Mouse (Mus musculus): ENCODE measurements around the gene Krt36.

The Krt36 gene

GRCm38 (mm10) chr11:100105576-100106122 is at the start of gene Krt36:
Gene Krt36, minus strand, starts transcription at chr11:100105626.
- DNase-seq (ENCODE audit: low read depth, low spot score), result no peak

- no peak for DNase-seq (ENCODE audit: low read depth, low spot score)
These were observed 43.3 kb upstream of the Krt36 start, which contains the start of gene Krt19 for GRCm38 (mm10) chr11:100148615-100149330. Gene Krt19, minus strand, starts transcription at chr11:100148665.

- DNase-seq (ENCODE audit: low read depth, low spot score), result no peak
These were observed 42.3 kb upstream of the Krt36 start for GRCm38 (mm10) chr11:100147566-100148353.

- no peak for DNase-seq (ENCODE audit: low read depth, low spot score)
These were observed 40.6 kb upstream of the Krt36 start for GRCm38 (mm10) chr11:100145858-100146560.

GRCm38 (mm10) chr11:100145104-100145503 is 39.7 kb upstream of the Krt36 start:
- no peak for DNase-seq (ENCODE audit: low read depth, low spot score)

- no peak for DNase-seq (ENCODE audit: low read depth, low spot score)
These were observed 35.5 kb upstream of the Krt36 start for GRCm38 (mm10) chr11:100140966-100141365.

GRCm38 (mm10) chr11:100139391-100139790 is 34.0 kb upstream of the Krt36 start:
- no peak for DNase-seq (ENCODE audit: low read depth, low spot score)

GRCm38 (mm10) chr11:100138809-100139208 is 33.4 kb upstream of the Krt36 start:
- DNase-seq (ENCODE audit: low read depth, low spot score), result no peak

GRCm38 (mm10) chr11:100137693-100138092 is 32.3 kb upstream of the Krt36 start:
- no peak for DNase-seq (ENCODE audit: low read depth, low spot score)

- no peak for DNase-seq (ENCODE audit: low read depth, low spot score)
These were observed 31.1 kb upstream of the Krt36 start for GRCm38 (mm10) chr11:100136559-100136958.

- DNase-seq (ENCODE audit: low read depth, low spot score), result no peak
These were observed 30.3 kb upstream of the Krt36 start, which contains the start of gene Krt15 for GRCm38 (mm10) chr11:100135731-100136130. Gene Krt15, minus strand, starts transcription at chr11:100135928.

GRCm38 (mm10) chr11:100124901-100125300 is 19.5 kb upstream of the Krt36 start:
- no peak for DNase-seq (ENCODE audit: low read depth, low spot score)

- no peak for DNase-seq (ENCODE audit: low read depth, low spot score)
These were observed 16.0 kb upstream of the Krt36 start, which contains the start of gene Krt13 for GRCm38 (mm10) chr11:100121466-100121865. Gene Krt13, minus strand, starts transcription at chr11:100121566.

- no peak for DNase-seq (ENCODE audit: low read depth, low spot score)
These were observed 14.9 kb upstream of the Krt36 start for GRCm38 (mm10) chr11:100120331-100120730.

GRCm38 (mm10) chr11:100113742-100114029 is 8.3 kb upstream of the Krt36 start:
- DNase-seq (ENCODE audit: low read depth, low spot score), result no peak

GRCm38 (mm10) chr11:100112935-100113741 is 7.7 kb upstream of the Krt36 start:
- DNase-seq (ENCODE audit: low read depth, low spot score), result no peak

- no peak for DNase-seq (ENCODE audit: low read depth, low spot score)
These were observed 2.6 kb downstream of the Krt36 start for GRCm38 (mm10) chr11:100102693-100103429.

GRCm38 (mm10) chr11:100100391-100100790 is 5.0 kb downstream of the Krt36 start:
- DNase-seq (ENCODE audit: low read depth, low spot score), result no peak

GRCm38 (mm10) chr11:100097819-100098218 is 7.6 kb downstream of the Krt36 start:
- no peak for DNase-seq (ENCODE audit: low read depth, low spot score)

GRCm38 (mm10) chr11:100096141-100096540 is 9.3 kb downstream of the Krt36 start, which contains the start of gene Krt35:
Gene Krt35, minus strand, starts transcription at chr11:100096241.
- no peak for DNase-seq (ENCODE audit: low read depth, low spot score)
